Mouse (Mus musculus) lung, postnatal 0 days (tissue): ENCODE measurements around the gene Nars2. TPM values are rescaled to one million over a fixed set of nuclear protein-coding genes. Genes with fewer than 3 reads are reported as not detected.

Experiments
- ATAC-seq: fragments of 200-750 bp; cut with Nextera tagmentation; 2 replicates; pipeline ENCODE4 v1.8.0; 2017; ENCODE audit warnings: moderate library complexity
- DNase-seq: peaks from one replicate; pipeline ENCODE4 v3.0.0-alpha.2; 2016; ENCODE audit warnings: low spot score
- H3K27ac ChIP-seq: fragments of 300-500 bp; sonication (generic); 2 replicates; pipeline ENCODE4 v1.5.1; 2014; ENCODE audit warnings: antibody characterized with exemption, mild to moderate bottlenecking, low read length, mixed read lengths
- H3K27me3 ChIP-seq: fragments of 300-500 bp; sonication (generic); replicated peaks from 2 replicates; pipeline ENCODE4 v1.6.1; 2014; ENCODE audit warnings: low read length, mixed read lengths; ENCODE audit not compliant: insufficient read depth
- H3K36me3 ChIP-seq: fragments of 300-500 bp; sonication (generic); 2 replicates; pipeline ENCODE4 v1.6.1; 2014; ENCODE audit warnings: low read length, mixed read lengths; ENCODE audit not compliant: insufficient read depth
- H3K4me1 ChIP-seq: fragments of 300-500 bp; sonication (generic); 2 replicates; pipeline ENCODE4 v1.6.1; 2014; ENCODE audit warnings: antibody characterized with exemption, low read depth, low read length, mixed read lengths; ENCODE audit not compliant: insufficient read depth
- H3K4me2 ChIP-seq: fragments of 300-500 bp; sonication (generic); replicated peaks from 2 replicates; pipeline ENCODE4 v1.6.1; 2014; ENCODE audit warnings: low read depth, mild to moderate bottlenecking, low read length, moderate library complexity, mixed read lengths
- H3K4me3 ChIP-seq: fragments of 300-500 bp; sonication (generic); 2 replicates; pipeline ENCODE4 v1.5.1; 2014; ENCODE audit warnings: low read depth, low read length
- H3K9ac ChIP-seq: fragments of 300-500 bp; sonication (generic); replicated peaks from 2 replicates; pipeline ENCODE4 v1.6.1; 2014; ENCODE audit warnings: low read depth, mild to moderate bottlenecking
- H3K9me3 ChIP-seq: fragments of 300-500 bp; sonication (generic); 2 replicates; pipeline ENCODE4 v1.6.1; 2016; ENCODE audit warnings: low read length, mixed read lengths
- CTCF ChIP-seq: IDR thresholded peaks from 2 replicates; pipeline ENCODE4 v1.5.1; 2016; ENCODE audit warnings: antibody characterized with exemption, mild to moderate bottlenecking
- EP300 ChIP-seq: IDR thresholded peaks from 2 replicates; pipeline ENCODE4 v1.6.1; 2016; ENCODE audit warnings: antibody characterized with exemption, mild to moderate bottlenecking, control low read depth
- WGBS: fragments of 180-500 bp; shearing (Covaris S2); extraction: QIAGEN DNeasy Blood & Tissue Kit; methylation state at CpG from one replicate; pipeline ENCODE4 v1.1.7; 2014; 5-methylcytosine and 5-hydroxymethylcytosine counted together
- polyA plus RNA-seq: library from polyadenylated mRNA; unstranded; fragments of >200 nt; fragmentation: Nextera tagmentation; extraction: Ambion mirVana; gene quantifications from 2 replicates; pipeline ENCODE4 v1.2.1, GENCODE M21; 2015

Gene Nars2
- polyA plus RNA-seq, 1 experiment from 2014 or later = 9.8 TPM

- H3K27ac ChIP-seq = no peak overlapping the region
- H3K4me2 ChIP-seq = no peak overlapping the region
- no peak overlapping the region for H3K9ac ChIP-seq
- DNase-seq = no peak
- no peaks in the 10 kb centered on the region for H3K9me3 ChIP-seq
- WGBS = 43% methylated on average over 3 of the region's 3 CpGs
- H3K4me1 ChIP-seq = no peaks in the 10 kb centered on the region
- TF ChIP-seq CTCF (no peak), EP300 (no peak)
- H3K4me3 ChIP-seq = no peak overlapping the region
- no peak for ATAC-seq
- no peaks in the 10 kb centered on the region for H3K27me3 ChIP-seq
- H3K36me3 ChIP-seq = no peaks in the 10 kb centered on the region
Observed at GRCm38 (mm10) chr7:96967188-96967587, 15.9 kb downstream of the Nars2 start.

- no peaks in the 10 kb centered on the region for H3K9me3 ChIP-seq
- H3K27ac ChIP-seq = no peak overlapping the region
- H3K27me3 ChIP-seq = no peaks in the 10 kb centered on the region
- 10% methylated on average over 1 of the region's 1 CpGs for WGBS
- DNase-seq (peak; percentile 79), ATAC-seq (peak; percentile 28; the same call in 1 of the 2 replicates)
- H3K4me1 ChIP-seq = no peaks in the 10 kb centered on the region
- no peaks in the 10 kb centered on the region for H3K36me3 ChIP-seq
- no peak overlapping the region for H3K4me2 ChIP-seq
- TF ChIP-seq EP300 = no peak
- TF ChIP-seq CTCF = peak; percentile 68
- H3K4me3 ChIP-seq = no peak overlapping the region
- no peak overlapping the region for H3K9ac ChIP-seq
Observed at GRCm38 (mm10) chr7:96970359-96970758, 19.1 kb downstream of the Nars2 start.

DNA sequence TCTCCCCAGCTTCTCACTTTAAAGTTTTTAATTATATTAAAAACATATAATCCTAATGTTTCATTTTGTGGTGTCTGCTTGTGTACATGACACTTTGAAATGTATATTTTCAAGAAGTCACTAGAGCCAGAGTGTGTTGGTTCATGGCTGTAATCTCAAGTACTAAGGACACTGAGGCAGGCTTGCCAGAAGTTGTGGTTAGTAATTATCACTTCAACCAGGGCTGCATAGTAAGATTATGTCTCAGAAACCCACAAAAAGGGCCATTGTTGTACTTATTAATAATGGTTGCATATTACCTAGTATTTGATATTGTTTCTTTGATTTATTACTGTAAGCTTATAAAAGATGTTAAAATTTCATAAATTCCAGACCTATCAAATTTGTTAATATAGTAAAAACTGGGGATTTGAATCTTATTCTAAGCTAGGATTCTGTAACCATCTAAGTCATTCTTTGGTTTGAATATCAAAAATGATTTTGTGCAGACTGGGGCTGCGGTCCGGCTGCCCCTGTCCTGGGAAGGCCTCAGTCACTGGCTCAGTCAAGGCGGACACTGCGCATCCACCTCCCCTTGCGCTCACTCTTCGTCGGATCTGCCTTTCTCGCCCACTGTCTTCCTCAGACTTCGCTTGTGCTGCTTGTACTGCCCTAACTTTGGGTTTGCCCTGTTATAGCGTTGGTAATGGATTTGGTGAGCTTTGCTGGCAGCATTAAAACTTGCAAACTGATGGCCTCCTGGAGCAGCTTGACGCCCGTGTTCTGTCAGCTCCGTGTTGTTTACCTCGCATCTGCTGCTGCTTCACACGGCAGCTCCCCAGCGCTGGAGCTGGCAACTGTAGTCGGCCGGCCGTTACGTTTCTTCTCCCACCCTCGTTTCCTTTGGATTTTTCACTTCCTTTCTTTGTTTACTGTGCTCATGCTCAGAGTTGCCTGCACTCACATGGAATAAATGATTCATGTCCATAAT is 20.0 kb downstream of the Nars2 start:
- DNase-seq (peak; percentile 59), ATAC-seq (peak; percentile 52)
- no peak for TF ChIP-seq EP300
- no peak for TF ChIP-seq CTCF
- Histone ChIP-seq H3K27me3 (no peaks in the 10 kb centered on the region), H3K4me3 (no peak overlapping the region), H3K9me3 (no peaks in the 10 kb centered on the region), H3K4me2 (peak overlapping the region; percentile 34), H3K9ac (no peak overlapping the region), H3K27ac (no peak overlapping the region), H3K36me3 (no peaks in the 10 kb centered on the region), H3K4me1 (no peaks in the 10 kb centered on the region)
- 49% methylated on average over 21 of the region's 21 CpGs for WGBS

DNA sequence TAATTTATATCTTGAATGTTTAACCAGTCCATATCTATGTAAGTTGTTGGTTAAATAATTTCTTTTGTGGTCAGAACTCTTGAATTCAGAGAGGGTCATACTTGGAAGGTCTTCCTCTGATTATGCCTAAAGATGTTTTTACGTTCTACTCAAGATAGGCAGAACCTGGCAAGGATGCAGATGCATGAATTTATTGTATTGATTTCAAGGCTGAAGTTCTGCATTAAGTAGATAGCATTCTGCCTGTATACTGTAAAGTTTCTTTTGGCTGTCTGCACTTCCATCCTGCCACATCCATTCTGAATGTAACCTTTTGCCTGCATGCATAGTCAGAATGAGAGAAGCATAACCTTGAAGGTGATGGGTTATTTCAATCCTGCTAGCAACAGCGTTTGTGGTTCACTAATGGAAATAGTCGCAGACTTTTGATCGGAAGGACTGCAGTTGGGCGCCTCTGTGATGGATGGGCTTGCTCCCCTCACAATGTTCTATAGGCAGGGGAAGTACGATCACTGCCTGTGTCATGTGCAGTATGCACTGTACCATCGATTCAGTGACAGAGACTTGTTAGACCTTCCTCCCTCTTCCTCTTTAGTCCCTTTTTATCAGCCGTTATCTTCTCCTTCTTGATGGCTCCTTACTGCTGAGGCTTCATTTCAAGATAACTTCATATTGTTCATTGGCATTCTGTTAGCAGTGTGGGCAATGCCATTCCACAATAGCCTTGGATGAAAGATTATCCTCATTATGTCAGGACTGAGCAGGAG is 21.0 kb downstream of the Nars2 start:
- no peak overlapping the region for H3K27ac ChIP-seq
- TF ChIP-seq EP300 (0 out of 2 replicates have a peak, but pooled peaks have one; percentile 5), CTCF (no peak)
- H3K4me1 ChIP-seq = no peaks in the 10 kb centered on the region
- no peak overlapping the region for H3K9ac ChIP-seq
- no peaks in the 10 kb centered on the region for H3K9me3 ChIP-seq
- H3K36me3 ChIP-seq = no peaks in the 10 kb centered on the region
- H3K4me2 ChIP-seq = no peak overlapping the region
- no peaks in the 10 kb centered on the region for H3K27me3 ChIP-seq
- DNase-seq = no peak
- H3K4me3 ChIP-seq = no peak overlapping the region
- WGBS = 60% methylated on average over 8 of the region's 8 CpGs
- no peak for ATAC-seq

DNA sequence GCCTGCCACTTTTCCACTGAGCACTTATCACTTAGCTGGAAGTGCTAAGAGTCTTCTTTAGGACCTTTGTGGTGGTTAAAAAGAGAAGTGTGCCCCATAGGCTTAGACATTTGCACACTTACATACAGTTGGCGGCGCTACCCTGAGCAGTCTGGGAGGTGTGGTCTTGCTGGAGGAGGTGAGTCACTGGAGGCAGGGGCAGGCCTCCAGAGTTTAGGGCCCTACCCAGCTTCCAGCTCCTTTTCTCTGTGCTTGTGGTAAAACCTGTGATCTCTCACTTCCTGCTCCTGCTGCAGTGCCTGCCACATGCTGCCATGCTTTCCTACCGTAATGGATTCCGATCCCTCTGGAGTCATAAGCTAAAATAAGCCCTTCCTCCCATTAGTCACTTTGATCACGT is 24.6 kb downstream of the Nars2 start:
- Histone ChIP-seq H3K9ac (no peak overlapping the region), H3K4me1 (no peaks in the 10 kb centered on the region), H3K27ac (no peak overlapping the region), H3K27me3 (no peaks in the 10 kb centered on the region), H3K36me3 (no peaks in the 10 kb centered on the region), H3K4me3 (no peak overlapping the region), H3K4me2 (no peak overlapping the region), H3K9me3 (no peaks in the 10 kb centered on the region)
- peak; percentile 16; the same call in 1 of the 2 replicates for ATAC-seq
- TF ChIP-seq EP300 = no peak
- no peak for TF ChIP-seq CTCF
- 74% methylated on average over 5 of the region's 5 CpGs for WGBS
- no peak for DNase-seq

- H3K36me3 ChIP-seq = no peaks in the 10 kb centered on the region
- H3K4me2 ChIP-seq = no peak overlapping the region
- no peak overlapping the region for H3K27ac ChIP-seq
- no peaks in the 10 kb centered on the region for H3K9me3 ChIP-seq
- H3K9ac ChIP-seq = no peak overlapping the region
- H3K4me3 ChIP-seq = no peak overlapping the region
- no peaks in the 10 kb centered on the region for H3K4me1 ChIP-seq
- WGBS = 72% methylated on average over 1 of the region's 1 CpGs
- TF ChIP-seq CTCF = no peak
- no peak for TF ChIP-seq EP300
- ATAC-seq = no peak
- H3K27me3 ChIP-seq = no peaks in the 10 kb centered on the region
- DNase-seq = no peak
Observed at GRCm38 (mm10) chr7:96977209-96977608, 25.9 kb downstream of the Nars2 start.
